Mouse (Mus musculus) NIH3T3 (cell line): ENCODE measurements at regions not wholly inside any gene's neighbourhood (a gene's known extent, or its start where the extent isn't known, plus 50 kb on each side); places are given as distances from the start of the nearest gene placed in this dataset.

Experiments used
- DNase-seq: peaks from one replicate; pipeline ENCODE4 v3.0.0-alpha.2; 2012; ENCODE audit warnings: low read depth

DNA sequence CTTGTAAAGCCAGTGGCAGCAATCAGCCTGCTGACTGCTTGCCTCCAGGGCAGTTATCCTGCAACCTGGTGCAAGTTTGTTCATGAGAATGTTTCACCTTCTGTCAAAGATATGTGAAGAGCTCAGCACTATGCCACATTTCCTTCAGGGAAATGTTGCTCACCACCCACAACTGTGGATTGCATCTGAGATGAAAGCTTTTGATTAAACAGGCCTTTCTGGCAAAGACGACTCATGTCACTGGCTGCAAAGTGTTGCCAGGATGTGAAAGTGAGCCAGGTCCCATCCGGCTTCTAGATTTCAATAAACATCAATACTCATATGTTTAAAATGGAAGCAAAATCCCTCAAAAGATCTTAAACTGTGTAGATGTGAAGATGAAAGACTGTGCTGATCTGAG lies 2121.0 kb downstream of the Gm37988 start:
- no peak for DNase-seq

DNA sequence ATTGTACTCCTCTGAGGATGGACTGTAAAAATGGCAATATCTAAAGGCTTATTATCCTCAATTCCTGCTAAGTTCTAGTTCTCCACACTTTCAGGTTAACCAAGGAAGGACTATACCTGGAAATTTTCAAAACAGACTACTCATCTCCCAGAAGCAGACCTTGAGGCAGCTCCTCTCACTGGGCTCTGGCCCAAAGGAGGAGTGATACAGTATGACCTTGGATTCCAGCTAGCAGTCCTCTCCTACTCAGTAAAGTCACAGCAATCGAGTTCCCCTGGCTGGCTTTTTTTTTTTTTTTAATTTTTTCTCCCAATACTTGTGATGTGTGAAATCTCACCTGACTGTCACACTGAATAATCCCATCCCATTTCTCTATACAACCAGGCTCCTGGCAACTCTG lies 2124.2 kb downstream of the Gm37988 start:
- DNase-seq = no peak

DNA sequence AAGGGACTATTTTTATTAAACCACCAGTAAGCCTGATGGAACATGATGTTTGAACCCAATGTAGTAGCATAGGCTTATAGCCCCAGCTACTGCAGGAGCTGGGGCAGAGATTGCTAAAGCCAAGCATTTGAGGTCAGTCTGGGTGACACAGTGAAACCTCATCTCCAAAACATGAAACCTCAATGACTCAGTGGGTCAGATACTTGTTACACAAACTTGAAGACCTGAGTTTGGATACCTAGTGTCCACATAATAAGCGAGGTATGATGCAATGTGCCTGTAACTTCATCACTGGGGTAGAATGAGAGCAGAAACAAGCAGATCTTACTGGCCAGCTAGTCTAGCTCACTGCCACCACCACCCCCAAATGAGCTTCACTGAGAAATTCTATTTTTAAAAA lies 2162.1 kb downstream of the Gm37988 start:
- DNase-seq = peak; percentile 3

DNA sequence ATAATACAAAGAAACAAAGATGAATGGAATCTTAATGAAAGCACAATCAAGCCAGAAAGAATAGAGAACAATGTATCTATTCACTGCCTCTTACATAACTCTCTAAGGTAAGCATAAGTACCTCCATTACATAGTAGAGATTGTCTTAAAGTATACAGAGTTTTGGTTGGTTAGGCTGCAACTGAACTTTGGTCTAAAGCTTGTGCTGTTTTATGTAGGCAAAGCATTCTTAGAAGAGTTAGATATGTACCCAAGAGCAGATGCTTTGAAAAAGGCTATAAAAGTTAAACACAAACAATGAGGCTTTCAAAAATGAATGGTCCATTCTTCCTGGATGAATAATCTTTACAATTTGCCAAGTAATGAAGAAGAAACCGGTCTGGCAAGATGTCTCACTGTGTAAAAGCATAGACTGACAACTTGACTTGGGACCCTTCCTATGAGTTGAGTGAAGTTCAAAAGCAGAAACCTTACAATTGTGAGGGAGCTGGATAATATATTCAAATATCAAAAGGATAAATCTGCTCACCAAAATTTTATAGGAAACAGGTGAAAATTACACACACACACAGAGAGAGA lies 2166.1 kb downstream of the Gm37988 start:
- no peak for DNase-seq

DNA sequence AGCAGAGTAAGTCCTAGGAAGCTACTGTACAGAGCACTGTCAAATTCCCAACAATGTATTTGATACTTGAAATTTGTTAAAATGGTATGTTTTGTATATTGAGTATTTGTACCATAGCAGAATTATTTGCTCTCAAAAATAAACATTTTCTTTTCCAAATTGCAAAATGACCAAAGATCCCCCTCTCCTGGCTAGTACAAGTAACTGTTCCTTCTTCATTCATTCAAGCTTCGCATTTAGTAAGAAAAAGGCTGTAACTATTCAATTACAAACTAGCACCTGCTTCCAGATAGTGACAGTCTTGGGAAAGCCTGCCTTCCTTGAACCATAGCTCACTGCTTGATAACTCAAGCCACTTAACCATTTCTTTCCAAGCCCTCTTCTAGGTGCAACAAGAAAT lies 2171.9 kb downstream of the Gm37988 start:
- no peak for DNase-seq

DNA sequence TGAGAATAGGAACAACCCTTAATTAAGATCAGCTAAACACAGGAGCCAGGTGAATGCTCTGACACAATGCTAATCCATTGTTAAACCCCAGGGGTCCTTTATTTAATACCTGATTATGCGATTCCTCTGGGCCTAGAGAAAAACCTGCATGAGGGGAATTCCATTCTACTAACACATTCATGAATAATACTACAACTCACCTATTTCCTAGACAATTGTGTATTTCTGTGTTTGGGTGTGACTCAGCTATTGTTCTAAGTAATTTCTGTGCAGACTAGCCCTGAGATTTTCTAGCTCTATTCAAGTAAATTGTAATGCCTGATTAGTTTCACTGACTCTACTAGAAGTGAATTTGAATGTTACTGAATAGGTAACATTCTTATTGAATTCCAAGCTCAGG lies 2176.5 kb downstream of the Gm37988 start:
- no peak for DNase-seq

DNA sequence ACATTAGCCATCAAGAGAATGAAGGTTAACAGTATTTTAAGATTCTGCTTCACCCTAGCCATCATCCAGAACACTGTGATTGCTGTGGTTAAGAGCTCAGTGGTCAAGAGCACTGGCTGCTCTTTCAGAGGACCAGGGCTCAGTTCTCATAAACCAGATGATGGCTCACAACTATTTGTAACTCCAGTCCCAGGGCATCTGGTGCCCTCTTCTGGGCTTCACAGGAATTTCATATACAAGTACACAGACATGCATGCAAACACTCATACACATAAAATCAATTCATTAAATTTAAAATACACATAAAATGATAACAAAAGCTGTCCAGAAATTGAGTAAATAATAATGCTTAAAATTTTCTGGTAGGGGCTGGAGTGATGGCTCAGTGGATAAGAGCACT lies 2189.9 kb downstream of the Gm37988 start:
- DNase-seq = peak; percentile 9

DNA sequence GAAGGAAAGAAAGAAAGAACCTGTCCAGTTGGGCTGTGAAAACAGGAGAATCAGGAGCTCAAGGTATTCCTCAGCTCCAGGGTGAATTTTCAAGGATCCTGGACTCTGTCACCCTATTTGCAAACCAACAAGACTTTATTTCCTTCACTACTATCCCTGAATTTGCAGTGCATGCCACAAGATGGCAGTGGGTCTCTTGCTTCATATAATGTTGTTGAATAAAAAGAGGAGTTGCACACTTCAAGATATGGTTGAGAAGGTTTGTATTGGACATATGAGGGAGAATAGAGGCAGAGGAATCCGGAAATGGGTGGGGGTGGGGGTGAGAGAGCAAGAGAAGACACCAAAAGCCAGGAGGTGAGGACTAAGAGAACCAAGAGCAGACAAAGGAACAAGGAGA lies 2202.5 kb downstream of the Gm37988 start:
- peak; percentile 69 for DNase-seq
